ENCODE assay signal across 9 mouse cellular contexts in the genomic region with DNA sequence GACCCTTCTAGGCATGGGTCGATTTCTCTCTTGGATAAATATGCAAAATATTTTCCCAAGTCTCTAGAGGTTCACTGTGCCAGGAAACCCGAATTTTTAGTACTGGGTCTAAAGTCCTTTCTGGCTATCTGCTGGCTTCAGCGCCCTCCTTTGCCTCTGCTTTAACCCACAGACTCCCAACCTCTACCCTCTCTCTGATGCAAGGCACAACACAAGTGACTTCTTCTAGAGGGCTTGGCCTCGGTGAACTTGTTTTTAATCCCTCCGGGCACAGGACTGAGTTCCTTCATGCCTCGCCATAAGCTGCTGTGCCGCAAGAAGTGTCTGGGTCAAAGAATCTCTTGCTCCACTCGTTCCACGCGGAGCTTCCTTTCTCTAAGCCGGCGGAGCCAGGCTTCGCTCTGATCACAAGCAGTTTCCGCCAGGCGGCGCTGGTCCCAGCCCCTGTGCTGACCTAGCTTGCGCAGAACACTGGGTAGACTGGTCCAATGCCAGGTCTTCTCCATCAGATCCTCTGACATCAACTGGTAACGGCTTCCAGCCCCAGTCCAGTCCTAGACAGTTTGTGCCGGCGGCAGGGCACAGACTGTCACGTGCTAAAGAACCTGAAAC. TPM values are rescaled to one million over a fixed set of nuclear protein-coding genes. Genes with fewer than 3 reads are reported as not detected.
DNase-seq lines count a peak whose midpoint lies in the region; ATAC-seq lines count a peak whose summit lies in the region.
"Had no signal": no experiment of that assay in that cellular context is flagged by ENCODE, and none has a peak within 500 bp of the region (broad histone marks: within the 10 kb centered on the region; RNA-seq: fewer than 3 reads in every experiment).

No protein-coding gene starts in this region.

- no peaks in the 10 kb centered on the region for H3K9me3 ChIP-seq in intestine, embryonic 15.5 days
- H3K9me3 ChIP-seq in midbrain, embryonic 11.5 days (ENCODE audit: control insufficient read depth, low read length), result no peaks in the 10 kb centered on the region
- H3K9me3 ChIP-seq in stomach, embryonic 15.5 days, result no peaks in the 10 kb centered on the region

- H3K27ac ChIP-seq in intestine, embryonic 15.5 days, result no peak overlapping the region
- H3K27ac ChIP-seq in midbrain, embryonic 11.5 days (ENCODE audit: low read depth, low read length), result no peak overlapping the region
- H3K27ac ChIP-seq in stomach, embryonic 15.5 days, result no peak overlapping the region

- H3K4me2 ChIP-seq in intestine, embryonic 15.5 days (replicated peaks), result peak overlapping the region; percentile 97
- H3K4me2 ChIP-seq in midbrain, embryonic 11.5 days, result peak overlapping the region; percentile 100
- peak overlapping the region; percentile 95 for H3K4me2 ChIP-seq in stomach, embryonic 15.5 days

- peak overlapping the region; percentile 50 for H3K4me3 ChIP-seq in intestine, embryonic 15.5 days (replicated peaks)
- H3K4me3 ChIP-seq in midbrain, embryonic 11.5 days (ENCODE audit: low read depth, low read length), result peak overlapping the region; percentile 63
- peak overlapping the region; percentile 46 for H3K4me3 ChIP-seq in stomach, embryonic 15.5 days (replicated peaks)
- H3K4me3 ChIP-seq: erythroblast, embryonic 14.5 days had no signal

- no peaks in the 10 kb centered on the region for H3K36me3 ChIP-seq in intestine, embryonic 15.5 days
- H3K36me3 ChIP-seq in midbrain, embryonic 11.5 days (ENCODE audit: control insufficient read depth, insufficient read depth, low read length), result no peaks in the 10 kb centered on the region
- H3K36me3 ChIP-seq in stomach, embryonic 15.5 days, result no peaks in the 10 kb centered on the region

- DNase-seq in adrenal gland, postnatal 14 days, result peak; percentile 67
- DNase-seq in cerebellum, postnatal 14 days, result peak; percentile 99
- DNase-seq in frontal cortex, postnatal 25 days (ENCODE audit: low spot score in 2 of 2), result peak; percentile 58 to 71
- peak; percentile 56 to 69 for DNase-seq in left cerebral cortex, adult 8-10 months (ENCODE audit: low spot score in 2 of 2)
- peak; percentile 98 for DNase-seq in midbrain, embryonic 11.5 days (ENCODE audit: low spot score, missing footprints)
- no peak for DNase-seq in thymus, postnatal 36 days

- H3K27me3 ChIP-seq in intestine, embryonic 15.5 days (replicated peaks), result peaks cover 37% of the 10 kb centered on the region
- peaks cover 6% of the 10 kb centered on the region for H3K27me3 ChIP-seq in midbrain, embryonic 11.5 days (ENCODE audit: control insufficient read depth, insufficient read depth, low read length)
- H3K27me3 ChIP-seq in stomach, embryonic 15.5 days (replicated peaks), result peaks cover 36% of the 10 kb centered on the region

- peaks cover 11% of the 10 kb centered on the region for H3K4me1 ChIP-seq in intestine, embryonic 15.5 days (replicated peaks)
- H3K4me1 ChIP-seq in midbrain, embryonic 11.5 days (ENCODE audit: control insufficient read depth, insufficient read depth, low read length), result peaks cover 3% of the 10 kb centered on the region; the same call in 1 of the 2 replicates
- H3K4me1 ChIP-seq in stomach, embryonic 15.5 days, result peaks cover 10% of the 10 kb centered on the region

- 2% methylated on average over 21 of the region's 21 CpGs for WGBS in intestine, embryonic 15.5 days
- 2% methylated on average over 21 of the region's 21 CpGs for WGBS in midbrain, embryonic 11.5 days
- 2% methylated on average over 21 of the region's 21 CpGs for WGBS in stomach, embryonic 15.5 days

- H3K9ac ChIP-seq in intestine, embryonic 15.5 days, result no peak overlapping the region
- peak overlapping the region; percentile 61 for H3K9ac ChIP-seq in midbrain, embryonic 11.5 days (ENCODE audit: low read length)
- H3K9ac ChIP-seq in stomach, embryonic 15.5 days, result no peak overlapping the region

- ATAC-seq in intestine, embryonic 15.5 days, result peak; percentile 58; the same call in 1 of the 2 replicates
- ATAC-seq in midbrain, embryonic 11.5 days (ENCODE audit: low FRiP score), result peak; percentile 82
- ATAC-seq in stomach, embryonic 15.5 days (ENCODE audit: insufficient read depth, low FRiP score, low read depth), result no peak

RNA-seq across cellular contexts. Expression of gene Tcerg1l, which starts 0.8 kb away (rescaled TPM):
- 0.22 and 0.90 TPM in 2 replicates for total RNA-seq in adrenal gland, postnatal 14 days (2021)
- 0.29 and 0.73 TPM in 2 replicates for polyA plus RNA-seq in intestine, embryonic 15.5 days (2015; fragmentation: Nextera tagmentation; extraction: Ambion mirVana)
- total RNA-seq in left cerebral cortex, adult 8-10 months (2022), result 10 to 100 TPM; 10.2 to 12.0 (median 11.3) TPM
- polyA plus RNA-seq in midbrain, embryonic 11.5 days (2014; fragmentation: Nextera tagmentation; extraction: Ambion mirVana), result 3.4 and 3.5 TPM in 2 replicates
- 0.95 and 1.1 TPM in 2 replicates for polyA plus RNA-seq in stomach, embryonic 15.5 days (2015; fragmentation: Nextera tagmentation; extraction: Ambion mirVana)
- polyA plus RNA-seq: erythroblast, embryonic 14.5 days had no signal

Comparison
In these comparisons a context has a peak if more than half of its experiments do, and no peak if none do; other contexts are left out.
1. DNase-seq: peak in adrenal gland, postnatal 14 days (single experiment), cerebellum, postnatal 14 days (2 of 2), frontal cortex, postnatal 25 days (2 of 2), left cerebral cortex, adult 8-10 months (2 of 2) and midbrain, embryonic 11.5 days (single experiment); none in thymus, postnatal 36 days (0 of 2).
2. Peak in every context shown above with its lines, with median percentiles within 50 percentile points of each other: H3K4me2 ChIP-seq and H3K4me3 ChIP-seq.